Mouse (Mus musculus) spleen, adult 2 months (tissue): Measurements from ENCODE around the gene Pias3. TPM values are rescaled to one million over a fixed set of nuclear protein-coding genes. Genes with fewer than 3 reads are reported as not detected.
A peak's percentile ranks its signal among the peaks of the same experiment; 100 is the strongest.

ENCODE experiments used
- DNase-seq, 2 experiments: peaks; one replicate each; pipeline versions ENCODE4 v3.0.0 to v3.0.0-alpha.2; 2012 to 2021; ENCODE audit warnings: low spot score in 2 of 2, low read depth in 1 of 2
- H3K27ac ChIP-seq: fragments of 200-500 bp; 2 replicates; pipeline ENCODE4 v1.5.1; 2012; ENCODE audit warnings: low read length, inconsistent platforms; ENCODE audit not compliant: insufficient read depth
- H3K27me3 ChIP-seq: fragments of 200-500 bp; 2 replicates; pipeline ENCODE4 v1.6.1; 2012; ENCODE audit warnings: mild to moderate bottlenecking, moderate library complexity, low read length, inconsistent platforms; ENCODE audit not compliant: control insufficient read depth, insufficient read depth
- H3K36me3 ChIP-seq: fragments of 200-500 bp; 2 replicates; pipeline ENCODE4 v1.6.1; 2012; ENCODE audit warnings: mild to moderate bottlenecking, low read length, inconsistent platforms; ENCODE audit not compliant: control insufficient read depth, insufficient read depth
- H3K4me1 ChIP-seq: fragments of 200-500 bp; 2 replicates; pipeline ENCODE4 v1.6.1; 2011; ENCODE audit warnings: inconsistent platforms; ENCODE audit not compliant: control insufficient read depth, insufficient read depth, insufficient read length
- H3K4me3 ChIP-seq: fragments of 200-500 bp; 2 replicates; pipeline ENCODE4 v1.5.1; 2011; ENCODE audit warnings: mild to moderate bottlenecking, inconsistent platforms; ENCODE audit not compliant: insufficient read depth, insufficient read length; ENCODE audit errors: extremely low read depth
- CTCF ChIP-seq: fragments of 200-500 bp; IDR thresholded peaks from 2 replicates; pipeline ENCODE4 v1.5.1; 2011; ENCODE audit warnings: mild to moderate bottlenecking, inconsistent platforms; ENCODE audit not compliant: insufficient read depth, insufficient read length, insufficient replicate concordance; ENCODE audit errors: extremely low read depth
- POLR2A ChIP-seq: fragments of 200-500 bp; IDR thresholded peaks from 2 replicates; pipeline ENCODE4 v1.6.1; 2011; ENCODE audit warnings: low read depth, low read length, inconsistent platforms
- WGBS: fragments of 180-500 bp; shearing (Covaris S2); methylation state at CpG from one replicate; pipeline ENCODE4 v1.1.7; 2018; 5-methylcytosine and 5-hydroxymethylcytosine counted together
- polyA plus RNA-seq: library from polyadenylated mRNA; depleted of rRNA; stranded (reverse); fragments of >200 nt; gene quantifications from 2 replicates; pipeline ENCODE4 v1.2.3, GENCODE M21; 2012

Pias3 gene
- polyA plus RNA-seq, 1 experiment = 31.0 TPM

DNA sequence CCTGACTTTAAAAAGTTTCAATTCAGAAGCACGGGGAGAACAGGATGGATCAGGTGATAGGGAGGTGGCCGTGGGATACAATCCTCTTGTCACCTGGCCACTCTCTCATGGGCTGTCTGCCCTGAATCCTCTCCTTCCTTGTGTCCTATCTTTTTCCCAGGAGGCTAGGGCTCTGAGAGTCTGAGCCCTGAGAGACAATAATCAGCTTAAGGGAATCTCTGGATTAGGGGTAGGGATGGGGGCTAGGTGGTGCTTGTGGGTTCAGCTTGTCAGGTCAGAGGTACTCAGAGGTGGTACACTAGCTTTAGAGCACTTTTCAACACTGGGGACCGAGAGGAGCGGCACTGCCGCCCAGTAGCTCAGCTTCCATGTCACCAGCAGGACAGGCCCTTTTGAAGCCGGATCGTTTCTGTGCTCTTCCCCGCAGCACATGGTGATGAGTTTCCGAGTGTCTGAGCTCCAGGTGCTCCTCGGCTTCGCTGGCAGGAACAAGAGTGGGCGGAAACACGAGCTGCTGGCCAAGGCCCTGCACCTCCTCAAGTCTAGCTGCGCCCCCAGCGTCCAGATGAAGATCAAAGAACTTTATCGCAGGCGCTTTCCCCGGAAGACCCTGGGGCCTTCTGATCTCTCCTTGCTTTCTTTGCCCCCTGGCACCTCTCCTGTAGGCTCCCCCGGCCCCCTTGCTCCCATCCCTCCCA, 3.0 kb downstream of the Pias3 start:
- no peak for TF ChIP-seq CTCF
- TF ChIP-seq POLR2A = no peak
- H3K27ac ChIP-seq = no peak overlapping the region
- DNase-seq = no peak
- H3K4me1 ChIP-seq = peaks cover 4% of the 10 kb centered on the region; the same call in 1 of the 2 replicates
- peaks cover 15% of the 10 kb centered on the region for H3K36me3 ChIP-seq
- WGBS = 91% methylated on average over 19 of the region's 19 CpGs
- H3K4me3 ChIP-seq = no peak overlapping the region
- no peaks in the 10 kb centered on the region for H3K27me3 ChIP-seq

DNA sequence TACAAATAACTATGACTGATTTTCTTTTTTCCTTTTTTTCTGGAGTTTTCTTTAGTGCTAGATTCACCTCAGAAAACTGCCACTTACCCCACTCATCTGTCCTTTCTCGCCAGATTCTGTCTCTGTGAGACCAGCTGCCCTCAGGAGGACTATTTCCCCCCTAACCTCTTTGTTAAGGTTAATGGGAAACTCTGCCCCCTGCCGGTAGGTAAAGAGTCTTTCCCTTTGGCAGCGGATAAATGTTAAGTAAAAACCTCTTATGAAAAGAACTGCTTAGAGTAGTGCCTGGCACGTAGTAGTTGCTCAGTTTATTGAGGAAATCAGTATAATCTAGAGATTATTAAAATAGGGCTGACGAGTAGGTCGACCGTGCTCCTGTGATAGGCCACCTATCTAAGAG, 4.2 kb downstream of the Pias3 start:
- Histone ChIP-seq H3K4me3 (no peak overlapping the region), H3K36me3 (peaks cover 18% of the 10 kb centered on the region), H3K4me1 (peaks cover 4% of the 10 kb centered on the region; the same call in 1 of the 2 replicates), H3K27ac (no peak overlapping the region), H3K27me3 (no peaks in the 10 kb centered on the region)
- TF ChIP-seq CTCF = no peak
- TF ChIP-seq POLR2A = no peak
- peak in 1 of 2 experiments; percentile 29 for DNase-seq
- 69% methylated on average over 7 of the region's 7 CpGs for WGBS

DNA sequence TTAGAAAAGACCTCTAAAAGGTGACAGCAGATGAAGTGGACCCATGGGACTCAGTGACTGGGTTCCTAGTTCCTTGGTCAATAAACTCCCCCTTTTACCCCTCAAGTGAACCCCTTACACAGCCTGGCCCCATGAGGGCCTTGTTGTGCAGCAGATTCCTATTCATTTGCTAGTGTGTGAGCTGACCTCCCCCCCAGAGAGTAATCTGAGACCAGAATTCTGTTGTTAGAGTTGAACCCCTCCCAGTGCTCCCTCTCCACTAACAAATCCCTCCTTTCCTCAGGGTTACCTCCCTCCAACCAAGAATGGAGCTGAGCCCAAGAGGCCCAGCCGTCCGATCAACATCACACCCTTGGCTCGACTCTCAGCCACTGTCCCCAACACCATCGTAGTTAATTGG, 4.8 kb downstream of the Pias3 start:
- Histone ChIP-seq H3K4me1 (peaks cover 3% of the 10 kb centered on the region; the same call in 1 of the 2 replicates), H3K36me3 (peaks cover 18% of the 10 kb centered on the region), H3K4me3 (no peak overlapping the region), H3K27me3 (no peaks in the 10 kb centered on the region), H3K27ac (no peak overlapping the region)
- DNase-seq = no peak
- TF ChIP-seq POLR2A = no peak
- TF ChIP-seq CTCF = no peak
- WGBS = 96% methylated on average over 4 of the region's 4 CpGs

DNA sequence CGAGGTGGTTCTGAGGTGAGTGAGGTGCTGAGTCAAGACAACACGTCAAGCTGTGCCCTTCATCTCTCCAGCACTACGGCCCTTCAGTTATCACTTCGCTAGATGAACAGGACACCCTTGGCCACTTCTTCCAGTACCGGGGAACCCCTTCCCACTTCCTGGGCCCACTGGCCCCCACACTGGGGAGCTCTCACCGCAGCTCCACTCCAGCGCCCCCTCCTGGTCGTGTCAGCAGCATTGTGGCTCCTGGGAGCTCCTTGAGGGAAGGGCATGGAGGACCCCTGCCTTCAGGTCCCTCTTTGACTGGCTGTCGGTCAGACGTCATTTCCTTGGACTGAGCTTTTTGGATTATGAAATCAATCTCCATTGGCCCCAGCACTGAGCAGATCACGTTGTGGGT, 8.6 kb downstream of the Pias3 start:
- DNase-seq = peak in 1 of 2 experiments; percentile 28
- no peak for TF ChIP-seq POLR2A
- peak; percentile 15; the same call in 1 of the 2 replicates for TF ChIP-seq CTCF
- H3K4me3 ChIP-seq = no peak overlapping the region
- no peak overlapping the region for H3K27ac ChIP-seq
- H3K4me1 ChIP-seq = peaks cover 6% of the 10 kb centered on the region
- 0 out of 2 replicates have a peak, but pooled peaks cover 2% of the 10 kb centered on the region for H3K27me3 ChIP-seq
- WGBS = 75% methylated on average over 11 of the region's 11 CpGs
- peaks cover 18% of the 10 kb centered on the region for H3K36me3 ChIP-seq

DNA sequence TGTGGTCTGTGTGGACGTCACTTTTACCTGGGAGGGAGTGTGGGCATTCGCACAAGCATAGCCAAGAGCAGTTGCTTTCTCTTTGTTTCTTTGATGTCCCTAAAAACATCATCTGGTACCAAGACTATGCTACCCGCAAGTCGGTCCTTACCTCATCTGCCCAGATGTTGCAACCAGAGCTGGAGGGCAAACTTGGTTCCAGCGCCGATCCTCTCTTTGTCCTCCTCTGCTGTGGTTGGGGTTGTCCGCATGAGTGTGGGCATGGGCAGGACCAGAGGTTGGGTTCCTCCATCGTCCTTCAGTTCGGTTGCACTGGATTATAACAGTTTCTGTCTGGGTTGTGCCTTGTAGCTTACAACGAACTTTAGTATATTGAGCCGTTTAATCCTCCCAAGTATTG, 10.0 kb downstream of the Pias3 start:
- Histone ChIP-seq H3K27me3 (0 out of 2 replicates have a peak, but pooled peaks cover 2% of the 10 kb centered on the region), H3K36me3 (peaks cover 22% of the 10 kb centered on the region), H3K27ac (no peak overlapping the region), H3K4me1 (peaks cover 6% of the 10 kb centered on the region), H3K4me3 (no peak overlapping the region)
- DNase-seq = no peak
- no peak for TF ChIP-seq CTCF
- TF ChIP-seq POLR2A = no peak
- 90% methylated on average over 11 of the region's 11 CpGs for WGBS

DNA sequence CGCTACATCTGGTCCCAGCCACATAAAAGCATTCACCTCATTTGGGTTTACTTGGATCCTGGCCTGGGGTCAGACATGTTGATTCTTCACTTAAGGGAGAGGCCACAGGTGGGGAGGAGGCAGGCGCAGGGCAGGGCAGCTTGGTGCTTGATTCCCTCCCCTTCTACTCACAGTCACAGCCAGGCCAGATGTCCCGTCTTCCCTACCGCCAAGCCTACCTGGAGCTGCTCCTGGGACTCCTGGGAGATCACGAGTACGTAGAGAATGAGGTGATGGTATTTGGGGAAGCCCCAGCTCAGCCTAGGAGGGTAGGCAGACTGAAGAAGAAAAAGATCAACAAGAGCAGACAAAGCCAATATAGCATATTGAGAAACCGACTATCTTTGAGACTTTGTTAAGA, 10.8 kb downstream of the Pias3 start:
- WGBS = 82% methylated on average over 7 of the region's 7 CpGs

More for the DNA sequence above, 10.8 kb downstream of the Pias3 start:
- H3K36me3 ChIP-seq = peaks cover 25% of the 10 kb centered on the region
- H3K4me1 ChIP-seq = peaks cover 6% of the 10 kb centered on the region
- TF ChIP-seq CTCF (no peak), POLR2A (no peak)
- no peak overlapping the region for H3K27ac ChIP-seq
- no peak for DNase-seq
- H3K4me3 ChIP-seq = no peak overlapping the region
- H3K27me3 ChIP-seq = 0 out of 2 replicates have a peak, but pooled peaks cover 2% of the 10 kb centered on the region
